Mouse (Mus musculus): Measurements from ENCODE around the gene Cep95. TPM values are rescaled to one million over a fixed set of nuclear protein-coding genes. Genes with fewer than 3 reads are reported as not detected.
"Not testable (repeated sequence)": the region's sequence is repeated elsewhere in the genome, so short reads cannot be mapped to it uniquely, and the experiment has no call there.

The Cep95 gene
- polyA plus RNA-seq, 1 experiment from 2014 or later = 9.5 TPM

GRCm38 (mm10) chr11:106780089-106780425, 9.0 kb upstream of the Cep95 start:
- DNase-seq (ENCODE audit: low spot score) (no peak), ATAC-seq (no peak; the same call in 1 of the 2 replicates)
- Histone ChIP-seq H3K36me3 (ENCODE audit: insufficient read depth, low read length) (peaks cover 30% of the 10 kb centered on the region; the same call in 1 of the 2 replicates), H3K9ac (replicated peaks; ENCODE audit: low read depth) (peak overlapping the region; percentile 75; the same call in 1 of the 2 replicates), H3K4me1 (ENCODE audit: insufficient read depth, low read depth, low read length) (peaks cover 7% of the 10 kb centered on the region; the same call in 1 of the 2 replicates), H3K27me3 (replicated peaks; ENCODE audit: insufficient read depth, low read length) (no peaks in the 10 kb centered on the region), H3K4me2 (replicated peaks; ENCODE audit: low read depth, low read length) (peak overlapping the region; percentile 91; the same call in 1 of the 2 replicates), H3K4me3 (ENCODE audit: low read depth, low read length) (peak overlapping the region; percentile 68; the same call in 1 of the 2 replicates), H3K27ac (ENCODE audit: low read length) (peak overlapping the region; percentile 95), H3K9me3 (ENCODE audit: low read length) (no peaks in the 10 kb centered on the region)
- 62% methylated on average over 4 of the region's 4 CpGs for WGBS
- TF ChIP-seq CTCF (IDR thresholded peaks at IDR 0.05) (no peak), EP300 (IDR thresholded peaks at IDR 0.05) (no peak)

GRCm38 (mm10) chr11:106780590-106781220, 8.3 kb upstream of the Cep95 start:
- Histone ChIP-seq H3K27ac (ENCODE audit: low read length) (no peak overlapping the region), H3K36me3 (ENCODE audit: insufficient read depth, low read length) (peaks cover 35% of the 10 kb centered on the region; the same call in 1 of the 2 replicates)

GRCm38 (mm10) chr11:106782271-106782670, 6.8 kb upstream of the Cep95 start:
- H3K27me3 ChIP-seq (replicated peaks; ENCODE audit: insufficient read depth, low read length); H3K9me3 ChIP-seq (ENCODE audit: low read length); H3K4me2 ChIP-seq (replicated peaks; ENCODE audit: low read depth, low read length); ATAC-seq; H3K27ac ChIP-seq (ENCODE audit: low read length); H3K4me3 ChIP-seq (ENCODE audit: low read depth, low read length); DNase-seq (ENCODE audit: low spot score); H3K4me1 ChIP-seq (ENCODE audit: insufficient read depth, low read depth, low read length); H3K9ac ChIP-seq (replicated peaks; ENCODE audit: low read depth): not testable (repeated sequence)
- WGBS = 80% methylated on average over 7 of the region's 7 CpGs
- peaks cover 43% of the 10 kb centered on the region; the same call in 1 of the 2 replicates for H3K36me3 ChIP-seq (ENCODE audit: insufficient read depth, low read length)

More at GRCm38 (mm10) chr11:106780590-106781220, 8.3 kb upstream of the Cep95 start:
- Histone ChIP-seq H3K4me3 (ENCODE audit: low read depth, low read length) (no peak overlapping the region), H3K9ac (replicated peaks; ENCODE audit: low read depth) (no peak overlapping the region), H3K27me3 (replicated peaks; ENCODE audit: insufficient read depth, low read length) (no peaks in the 10 kb centered on the region), H3K4me2 (replicated peaks; ENCODE audit: low read depth, low read length) (no peak overlapping the region), H3K4me1 (ENCODE audit: insufficient read depth, low read depth, low read length) (peaks cover 7% of the 10 kb centered on the region; the same call in 1 of the 2 replicates), H3K9me3 (ENCODE audit: low read length) (no peaks in the 10 kb centered on the region)
- 77% methylated on average over 6 of the region's 6 CpGs for WGBS
- DNase-seq (ENCODE audit: low spot score) = no peak
- no peak for ATAC-seq
- TF ChIP-seq EP300 (IDR thresholded peaks at IDR 0.05) (no peak), CTCF (IDR thresholded peaks at IDR 0.05) (no peak)

- no peak for TF ChIP-seq CTCF (IDR thresholded peaks at IDR 0.05)
- TF ChIP-seq EP300 (IDR thresholded peaks at IDR 0.05) = no peak
- 73% methylated on average over 9 of the region's 9 CpGs for WGBS
- Histone ChIP-seq H3K4me1 (ENCODE audit: insufficient read depth, low read depth, low read length) (peaks cover 7% of the 10 kb centered on the region; the same call in 1 of the 2 replicates), H3K27me3 (replicated peaks; ENCODE audit: insufficient read depth, low read length) (no peaks in the 10 kb centered on the region), H3K27ac (ENCODE audit: low read length) (no peak overlapping the region), H3K9ac (replicated peaks; ENCODE audit: low read depth) (no peak overlapping the region), H3K36me3 (ENCODE audit: insufficient read depth, low read length) (peaks cover 44% of the 10 kb centered on the region; the same call in 1 of the 2 replicates), H3K4me3 (ENCODE audit: low read depth, low read length) (no peak overlapping the region), H3K4me2 (replicated peaks; ENCODE audit: low read depth, low read length) (no peak overlapping the region), H3K9me3 (ENCODE audit: low read length) (no peaks in the 10 kb centered on the region)
- DNase-seq (ENCODE audit: low spot score) (no peak), ATAC-seq (no peak)
Observed at GRCm38 (mm10) chr11:106782841-106783764, 5.9 kb upstream of the Cep95 start.

GRCm38 (mm10) chr11:106784476-106784875, 4.6 kb upstream of the Cep95 start:
- 78% methylated on average over 2 of the region's 2 CpGs for WGBS
- H3K4me1 ChIP-seq (ENCODE audit: insufficient read depth, low read depth, low read length) = peaks cover 7% of the 10 kb centered on the region; the same call in 1 of the 2 replicates
- ATAC-seq (no peak), DNase-seq (ENCODE audit: low spot score) (no peak)
- H3K36me3 ChIP-seq (ENCODE audit: insufficient read depth, low read length) = peaks cover 44% of the 10 kb centered on the region; the same call in 1 of the 2 replicates
- no peak overlapping the region for H3K27ac ChIP-seq (ENCODE audit: low read length)
- H3K4me2 ChIP-seq (replicated peaks; ENCODE audit: low read depth, low read length) = no peak overlapping the region
- no peaks in the 10 kb centered on the region for H3K27me3 ChIP-seq (replicated peaks; ENCODE audit: insufficient read depth, low read length)
- no peaks in the 10 kb centered on the region for H3K9me3 ChIP-seq (ENCODE audit: low read length)
- no peak for TF ChIP-seq CTCF (IDR thresholded peaks at IDR 0.05)
- TF ChIP-seq EP300 (IDR thresholded peaks at IDR 0.05) = no peak
- H3K4me3 ChIP-seq (ENCODE audit: low read depth, low read length) = no peak overlapping the region
- no peak overlapping the region for H3K9ac ChIP-seq (replicated peaks; ENCODE audit: low read depth)

GRCm38 (mm10) chr11:106785043-106785442, 4.0 kb upstream of the Cep95 start:
- Histone ChIP-seq H3K36me3 (ENCODE audit: insufficient read depth, low read length) (peaks cover 42% of the 10 kb centered on the region; the same call in 1 of the 2 replicates), H3K4me1 (ENCODE audit: insufficient read depth, low read depth, low read length) (peaks cover 2% of the 10 kb centered on the region; the same call in 1 of the 2 replicates), H3K27me3 (replicated peaks; ENCODE audit: insufficient read depth, low read length) (no peaks in the 10 kb centered on the region), H3K4me2 (replicated peaks; ENCODE audit: low read depth, low read length) (no peak overlapping the region), H3K4me3 (ENCODE audit: low read depth, low read length) (peak overlapping the region; percentile 81; the same call in 1 of the 2 replicates), H3K27ac (ENCODE audit: low read length) (no peak overlapping the region), H3K9me3 (ENCODE audit: low read length) (no peaks in the 10 kb centered on the region), H3K9ac (replicated peaks; ENCODE audit: low read depth) (no peak overlapping the region)
- ATAC-seq (no peak), DNase-seq (ENCODE audit: low spot score) (no peak)
- TF ChIP-seq CTCF (IDR thresholded peaks at IDR 0.05) = no peak
- no peak for TF ChIP-seq EP300 (IDR thresholded peaks at IDR 0.05)
- 55% methylated on average over 1 of the region's 1 CpGs for WGBS

Measured in lung, postnatal 0 days (tissue).